Mouse (Mus musculus): ENCODE data around the gene Leng9. TPM values are rescaled to one million over a fixed set of nuclear protein-coding genes. Genes with fewer than 3 reads are reported as not detected.

Gene Leng9
- polyA plus RNA-seq, 1 experiment from 2014 or later, result 1.2 TPM

GRCm38 (mm10) chr7:4139391-4139790 lies 10.8 kb downstream of the Leng9 start:
- Histone ChIP-seq H3K27me3 (ENCODE audit: control insufficient read depth, insufficient read depth, low read length) (no peaks in the 10 kb centered on the region), H3K4me2 (ENCODE audit: low read depth, severe bottlenecking) (no peak overlapping the region), H3K4me3 (ENCODE audit: low read depth, low read length) (no peak overlapping the region), H3K9me3 (ENCODE audit: control insufficient read depth, low read length) (no peaks in the 10 kb centered on the region), H3K4me1 (ENCODE audit: control insufficient read depth, insufficient read depth, low read length) (peaks cover 9% of the 10 kb centered on the region), H3K9ac (ENCODE audit: low read length) (no peak overlapping the region), H3K36me3 (ENCODE audit: control insufficient read depth, insufficient read depth, low read length) (peaks cover 35% of the 10 kb centered on the region), H3K27ac (replicated peaks; ENCODE audit: low read depth, low read length) (no peak overlapping the region)
- DNase-seq (ENCODE audit: low spot score), result no peak
- whole genome bisulfite sequencing, result 94% methylated on average over 5 of the region's 5 CpGs
- ATAC-seq (ENCODE audit: insufficient number of reproducible peaks, low FRiP score, low TSS enrichment, low read depth), result no peak

GRCm38 (mm10) chr7:4138671-4139070 lies 11.5 kb downstream of the Leng9 start:
- DNase-seq (ENCODE audit: low spot score), result no peak
- Histone ChIP-seq H3K27me3 (ENCODE audit: control insufficient read depth, insufficient read depth, low read length) (no peaks in the 10 kb centered on the region), H3K4me1 (ENCODE audit: control insufficient read depth, insufficient read depth, low read length) (peaks cover 9% of the 10 kb centered on the region), H3K27ac (replicated peaks; ENCODE audit: low read depth, low read length) (no peak overlapping the region), H3K4me2 (ENCODE audit: low read depth, severe bottlenecking) (no peak overlapping the region), H3K9ac (ENCODE audit: low read length) (no peak overlapping the region), H3K36me3 (ENCODE audit: control insufficient read depth, insufficient read depth, low read length) (peaks cover 32% of the 10 kb centered on the region), H3K4me3 (ENCODE audit: low read depth, low read length) (no peak overlapping the region), H3K9me3 (ENCODE audit: control insufficient read depth, low read length) (no peaks in the 10 kb centered on the region)
- 94% methylated on average over 7 of the region's 7 CpGs for WGBS
- no peak for ATAC-seq (ENCODE audit: insufficient number of reproducible peaks, low FRiP score, low TSS enrichment, low read depth)

DNA sequence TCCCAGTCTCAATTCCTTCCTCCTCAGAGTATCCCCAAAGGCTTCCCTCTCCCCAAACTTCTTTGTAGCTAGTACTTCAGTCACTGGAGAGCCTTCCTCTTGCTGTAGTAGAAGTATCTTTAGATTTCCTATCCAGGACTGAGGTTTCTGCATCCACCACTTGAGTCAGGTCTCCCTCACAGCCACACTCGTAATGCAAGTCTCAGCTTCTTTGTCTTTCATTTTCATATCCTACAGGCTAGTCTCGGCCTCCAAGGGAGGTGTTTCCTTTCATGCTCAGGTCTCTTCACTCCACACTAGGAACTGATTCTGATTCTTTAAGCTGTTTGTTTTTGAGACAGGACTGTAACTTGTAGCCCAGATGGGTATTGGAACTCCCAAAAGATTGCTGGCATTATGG lies 12.0 kb downstream of the Leng9 start:
- no peak for DNase-seq (ENCODE audit: low spot score)
- H3K9ac ChIP-seq (ENCODE audit: low read length), result no peak overlapping the region

GRCm38 (mm10) chr7:4137746-4138145 lies 12.4 kb downstream of the Leng9 start:
- peaks cover 23% of the 10 kb centered on the region for H3K36me3 ChIP-seq (ENCODE audit: control insufficient read depth, insufficient read depth, low read length)
- peak overlapping the region; percentile 79 for H3K4me2 ChIP-seq (ENCODE audit: low read depth, severe bottlenecking)
- DNase-seq (ENCODE audit: low spot score) (no peak), ATAC-seq (ENCODE audit: insufficient number of reproducible peaks, low FRiP score, low TSS enrichment, low read depth) (no peak)
- H3K9ac ChIP-seq (ENCODE audit: low read length), result peak overlapping the region; percentile 68
- peak overlapping the region; percentile 87 for H3K4me3 ChIP-seq (ENCODE audit: low read depth, low read length)
- H3K4me1 ChIP-seq (ENCODE audit: control insufficient read depth, insufficient read depth, low read length), result peaks cover 9% of the 10 kb centered on the region
- H3K27me3 ChIP-seq (ENCODE audit: control insufficient read depth, insufficient read depth, low read length), result no peaks in the 10 kb centered on the region
- H3K27ac ChIP-seq (replicated peaks; ENCODE audit: low read depth, low read length), result no peak overlapping the region
- H3K9me3 ChIP-seq (ENCODE audit: control insufficient read depth, low read length), result no peaks in the 10 kb centered on the region
- WGBS, result 59% methylated on average over 3 of the region's 3 CpGs

More for the DNA sequence above, 12.0 kb downstream of the Leng9 start:
- 88% methylated on average over 2 of the region's 2 CpGs for WGBS
- Histone ChIP-seq H3K4me1 (ENCODE audit: control insufficient read depth, insufficient read depth, low read length) (peaks cover 9% of the 10 kb centered on the region), H3K9me3 (ENCODE audit: control insufficient read depth, low read length) (no peaks in the 10 kb centered on the region), H3K27ac (replicated peaks; ENCODE audit: low read depth, low read length) (no peak overlapping the region), H3K4me3 (ENCODE audit: low read depth, low read length) (peak overlapping the region; percentile 87), H3K36me3 (ENCODE audit: control insufficient read depth, insufficient read depth, low read length) (peaks cover 27% of the 10 kb centered on the region), H3K4me2 (ENCODE audit: low read depth, severe bottlenecking) (peak overlapping the region; percentile 79; the same call in 1 of the 2 replicates), H3K27me3 (ENCODE audit: control insufficient read depth, insufficient read depth, low read length) (no peaks in the 10 kb centered on the region)
- no peak for ATAC-seq (ENCODE audit: insufficient number of reproducible peaks, low FRiP score, low TSS enrichment, low read depth)

- ATAC-seq (ENCODE audit: insufficient number of reproducible peaks, low FRiP score, low TSS enrichment, low read depth), result peak; percentile 99
Measured at GRCm38 (mm10) chr7:4136771-4137531, 13.2 kb downstream of the Leng9 start, which contains the start of gene Leng8. Leng8 (plus strand) TSS chr7:4137039.

DNA sequence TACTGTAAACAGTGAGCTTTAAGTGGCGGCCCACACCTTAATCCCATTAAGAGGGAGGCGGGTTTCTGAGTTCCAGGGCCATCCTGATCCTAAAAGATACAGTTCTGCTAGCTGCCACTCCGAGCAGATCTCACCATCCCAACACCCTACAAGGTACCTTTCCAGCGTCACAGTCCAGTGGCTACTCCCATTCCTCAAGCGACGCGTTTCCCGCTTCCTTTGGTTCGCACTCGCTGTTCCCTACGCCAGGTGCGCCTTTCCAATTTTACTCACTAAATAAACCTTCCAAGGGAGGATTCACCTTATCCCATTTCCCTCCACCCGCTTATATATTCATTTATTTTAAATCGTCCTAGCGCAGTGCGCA lies 13.8 kb downstream of the Leng9 start:
- Histone ChIP-seq H3K9me3 (ENCODE audit: control insufficient read depth, low read length) (no peaks in the 10 kb centered on the region), H3K27ac (replicated peaks; ENCODE audit: low read depth, low read length) (no peak overlapping the region), H3K4me2 (ENCODE audit: low read depth, severe bottlenecking) (peak overlapping the region; percentile 61), H3K36me3 (ENCODE audit: control insufficient read depth, insufficient read depth, low read length) (peaks cover 11% of the 10 kb centered on the region; the same call in 1 of the 2 replicates), H3K9ac (ENCODE audit: low read length) (peak overlapping the region; percentile 65), H3K27me3 (ENCODE audit: control insufficient read depth, insufficient read depth, low read length) (no peaks in the 10 kb centered on the region), H3K4me3 (ENCODE audit: low read depth, low read length) (peak overlapping the region; percentile 87), H3K4me1 (ENCODE audit: control insufficient read depth, insufficient read depth, low read length) (peaks cover 9% of the 10 kb centered on the region)
- ATAC-seq (ENCODE audit: insufficient number of reproducible peaks, low FRiP score, low TSS enrichment, low read depth) (peak; percentile 11; the same call in 1 of the 2 replicates), DNase-seq (ENCODE audit: low spot score) (no peak)
- WGBS, result under 1% methylated on average over 16 of the region's 16 CpGs

More at GRCm38 (mm10) chr7:4136771-4137531, 13.2 kb downstream of the Leng9 start, which contains the start of gene Leng8:
- peak; percentile 98 for DNase-seq (ENCODE audit: low spot score)
- Histone ChIP-seq H3K4me2 (ENCODE audit: low read depth, severe bottlenecking) (peak within 1 kb of the TSS; percentile 79), H3K36me3 (ENCODE audit: control insufficient read depth, insufficient read depth, low read length) (peaks cover 15% of the 10 kb centered on the region; the same call in 1 of the 2 replicates), H3K27ac (replicated peaks; ENCODE audit: low read depth, low read length) (peak within 1 kb of the TSS; percentile 57; the same call in 1 of the 2 replicates), H3K9me3 (ENCODE audit: control insufficient read depth, low read length) (no peaks in the 10 kb centered on the region), H3K27me3 (ENCODE audit: control insufficient read depth, insufficient read depth, low read length) (no peaks in the 10 kb centered on the region), H3K9ac (ENCODE audit: low read length) (peak within 1 kb of the TSS; percentile 68), H3K4me1 (ENCODE audit: control insufficient read depth, insufficient read depth, low read length) (peaks cover 9% of the 10 kb centered on the region), H3K4me3 (ENCODE audit: low read depth, low read length) (peak within 1 kb of the TSS; percentile 87)
- WGBS, result under 1% methylated on average over 67 of the region's 78 CpGs

- H3K4me2 ChIP-seq (ENCODE audit: low read depth, severe bottlenecking), result no peak overlapping the region
- WGBS, result 85% methylated on average over 5 of the region's 5 CpGs
- DNase-seq (ENCODE audit: low spot score), result no peak
- no peak overlapping the region for H3K4me3 ChIP-seq (ENCODE audit: low read depth, low read length)
- no peak for ATAC-seq (ENCODE audit: insufficient number of reproducible peaks, low FRiP score, low TSS enrichment, low read depth)
- H3K27ac ChIP-seq (replicated peaks; ENCODE audit: low read depth, low read length), result no peak overlapping the region
- H3K9me3 ChIP-seq (ENCODE audit: control insufficient read depth, low read length), result no peaks in the 10 kb centered on the region
- peaks cover 5% of the 10 kb centered on the region; the same call in 1 of the 2 replicates for H3K36me3 ChIP-seq (ENCODE audit: control insufficient read depth, insufficient read depth, low read length)
- H3K27me3 ChIP-seq (ENCODE audit: control insufficient read depth, insufficient read depth, low read length), result no peaks in the 10 kb centered on the region
- peaks cover 9% of the 10 kb centered on the region for H3K4me1 ChIP-seq (ENCODE audit: control insufficient read depth, insufficient read depth, low read length)
- no peak overlapping the region for H3K9ac ChIP-seq (ENCODE audit: low read length)
Measured at GRCm38 (mm10) chr7:4134911-4135310, 15.3 kb downstream of the Leng9 start.

- no peak for ATAC-seq (ENCODE audit: insufficient number of reproducible peaks, low FRiP score, low TSS enrichment, low read depth)
- Histone ChIP-seq H3K4me1 (ENCODE audit: control insufficient read depth, insufficient read depth, low read length) (peaks cover 6% of the 10 kb centered on the region), H3K4me3 (ENCODE audit: low read depth, low read length) (no peak overlapping the region), H3K27ac (replicated peaks; ENCODE audit: low read depth, low read length) (no peak overlapping the region), H3K36me3 (ENCODE audit: control insufficient read depth, insufficient read depth, low read length) (no peaks in the 10 kb centered on the region), H3K27me3 (ENCODE audit: control insufficient read depth, insufficient read depth, low read length) (no peaks in the 10 kb centered on the region), H3K9me3 (ENCODE audit: control insufficient read depth, low read length) (no peaks in the 10 kb centered on the region), H3K9ac (ENCODE audit: low read length) (peak overlapping the region; percentile 12; the same call in 1 of the 2 replicates), H3K4me2 (ENCODE audit: low read depth, severe bottlenecking) (no peak overlapping the region)
- no peak for DNase-seq (ENCODE audit: low spot score)
- WGBS, result 79% methylated on average over 6 of the region's 7 CpGs
Measured at GRCm38 (mm10) chr7:4132998-4133397, 17.2 kb downstream of the Leng9 start.

Measured in limb, embryonic 11.5 days (tissue).